Mouse (Mus musculus): ENCODE measurements around the gene Klk1b11.

DNA sequence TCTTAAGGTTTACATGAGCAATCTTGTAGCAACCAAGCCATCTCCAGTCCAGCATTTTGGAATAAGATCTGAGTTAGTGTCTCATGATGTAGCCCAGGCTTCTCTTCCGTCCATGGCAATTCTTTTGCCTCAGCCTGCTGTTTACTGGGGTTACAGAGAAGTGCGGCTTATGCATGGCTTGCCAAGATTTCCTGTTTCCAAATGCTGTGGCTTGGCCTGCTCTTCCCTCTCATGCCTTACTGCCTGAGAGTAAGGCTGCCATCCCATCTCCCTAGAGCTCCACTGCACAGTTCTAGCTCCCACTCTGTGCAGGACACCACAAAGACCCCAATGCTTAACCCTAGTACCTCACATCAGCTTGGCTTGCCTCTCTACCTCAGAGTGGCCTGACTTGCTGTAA is 28.1 kb upstream of the Klk1b11 start:
- TF ChIP-seq GATA1 (IDR thresholded peaks at IDR 0.05; ENCODE audit: borderline replicate concordance, low read length) (no peak), FLI1 (IDR thresholded peaks at IDR 0.05; ENCODE audit: low read length) (no peak)

All from megakaryocyte, embryonic 14.5 days (primary cell).